Mouse (Mus musculus): ENCODE measurements around the gene Zfx. TPM values are rescaled to one million over a fixed set of nuclear protein-coding genes. Genes with fewer than 3 reads are reported as not detected.

Zfx gene
- total RNA-seq, 1 experiment from 2014 or later = 60.3 TPM

DNA sequence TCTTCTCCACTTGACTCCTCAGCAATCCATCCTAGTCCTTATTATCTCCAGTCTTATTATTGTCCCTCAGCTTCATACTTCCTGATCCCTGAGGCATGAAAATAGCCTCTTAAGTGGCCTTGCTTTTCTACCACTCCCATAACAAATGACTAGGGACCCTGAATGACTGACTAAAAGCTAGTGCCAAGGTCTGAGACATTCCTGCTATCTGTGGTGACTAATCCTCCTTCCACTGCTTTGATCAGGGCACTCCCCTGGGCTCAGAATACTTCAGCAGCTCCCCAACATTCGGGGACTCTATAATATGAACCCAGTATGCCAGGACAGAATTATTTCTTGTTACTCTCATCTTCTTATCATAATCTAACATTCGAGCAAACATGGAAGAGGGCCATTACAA lies 17.5 kb downstream of the Zfx start:
- no peak for ATAC-seq (replicated peaks in 1 of 2; ENCODE audit: insufficient read depth in 1 of 2, low FRiP score in 2 of 2, low TSS enrichment in 1 of 2, low read depth in 1 of 2, poor library complexity in 2 of 2, severe bottlenecking in 2 of 2)

DNA sequence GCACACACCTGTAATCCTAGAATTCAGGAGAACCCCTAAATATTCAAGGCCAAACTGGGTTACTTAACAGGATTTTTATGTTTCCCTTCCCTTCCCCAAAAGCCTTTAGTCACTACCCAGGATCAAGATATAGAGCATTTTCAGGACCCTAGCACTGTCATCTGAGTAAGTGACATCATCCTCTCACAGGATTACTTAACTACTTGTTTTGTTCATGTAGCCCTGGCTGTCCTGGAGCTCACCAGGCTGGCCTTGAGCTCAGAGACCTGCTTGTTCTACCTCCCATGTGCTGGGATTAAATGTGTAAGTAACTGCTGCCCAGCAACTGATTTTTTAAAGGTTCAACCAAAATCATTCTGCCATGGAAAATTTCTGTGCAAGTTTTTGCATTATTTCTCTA lies 20.6 kb downstream of the Zfx start:
- ATAC-seq (replicated peaks in 1 of 2; ENCODE audit: insufficient read depth in 1 of 2, low FRiP score in 2 of 2, low TSS enrichment in 1 of 2, low read depth in 1 of 2, poor library complexity in 2 of 2, severe bottlenecking in 2 of 2) = no peak

- no peak for ATAC-seq (replicated peaks in 1 of 2; ENCODE audit: insufficient read depth in 1 of 2, low FRiP score in 2 of 2, low TSS enrichment in 1 of 2, low read depth in 1 of 2, poor library complexity in 2 of 2, severe bottlenecking in 2 of 2)
Measured at GRCm38 (mm10) chrX:94100561-94100960, 22.9 kb downstream of the Zfx start.

- ATAC-seq (replicated peaks in 1 of 2; ENCODE audit: insufficient read depth in 1 of 2, low FRiP score in 2 of 2, low TSS enrichment in 1 of 2, low read depth in 1 of 2, poor library complexity in 2 of 2, severe bottlenecking in 2 of 2) = no peak
Measured at GRCm38 (mm10) chrX:94091001-94091400, 32.5 kb downstream of the Zfx start.

DNA sequence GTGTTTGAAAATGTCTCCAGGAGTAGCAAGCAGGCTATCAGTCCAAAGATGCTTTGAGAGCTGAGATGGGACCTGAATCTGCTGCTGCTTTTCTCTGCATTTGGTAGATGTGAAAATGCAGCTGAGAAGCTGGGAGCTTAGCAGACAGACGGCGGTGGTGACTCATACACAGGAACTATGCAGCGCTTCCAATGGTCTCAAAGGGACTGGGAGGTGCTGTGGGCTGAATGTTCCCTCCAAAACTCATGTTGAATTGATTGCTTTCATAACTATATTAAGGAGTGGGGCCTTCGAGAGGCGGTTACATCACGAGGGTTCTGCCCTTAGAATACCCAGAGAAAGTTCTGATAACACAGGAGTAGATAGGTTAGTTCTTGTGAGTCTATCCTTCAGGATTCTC lies 62.3 kb downstream of the Zfx start:
- ATAC-seq (replicated peaks in 1 of 2; ENCODE audit: insufficient read depth in 1 of 2, low FRiP score in 2 of 2, low TSS enrichment in 1 of 2, low read depth in 1 of 2, poor library complexity in 2 of 2, severe bottlenecking in 2 of 2) = 0 out of 4 replicates have a peak, but pooled peaks of 1 of the 2 experiments have one; percentile 27

DNA sequence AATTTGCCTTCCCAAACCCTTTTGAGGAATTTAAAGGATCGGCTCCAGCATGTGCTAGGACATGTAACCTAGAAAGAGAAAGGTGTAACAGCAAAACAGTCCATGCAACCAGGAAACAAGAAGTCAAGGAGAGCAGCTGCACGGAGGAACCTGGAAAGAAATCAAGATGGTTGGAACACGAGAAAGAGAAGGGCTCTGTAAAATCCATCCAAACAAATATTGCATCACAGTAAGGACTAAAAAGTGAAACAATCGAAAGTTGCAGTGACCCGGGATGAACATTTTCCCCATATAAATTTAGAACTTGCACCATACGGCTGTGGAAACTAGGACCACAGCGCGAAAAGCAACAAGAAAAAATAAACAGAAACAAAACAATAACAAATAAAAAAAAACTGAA lies 62.8 kb downstream of the Zfx start:
- no peak for ATAC-seq (replicated peaks in 1 of 2; ENCODE audit: insufficient read depth in 1 of 2, low FRiP score in 2 of 2, low TSS enrichment in 1 of 2, low read depth in 1 of 2, poor library complexity in 2 of 2, severe bottlenecking in 2 of 2)

GRCm38 (mm10) chrX:94058748-94059147 lies 64.8 kb downstream of the Zfx start:
- no peak for ATAC-seq (replicated peaks in 1 of 2; ENCODE audit: insufficient read depth in 1 of 2, low FRiP score in 2 of 2, low TSS enrichment in 1 of 2, low read depth in 1 of 2, poor library complexity in 2 of 2, severe bottlenecking in 2 of 2)

- no peak for ATAC-seq (replicated peaks in 1 of 2; ENCODE audit: insufficient read depth in 1 of 2, low FRiP score in 2 of 2, low TSS enrichment in 1 of 2, low read depth in 1 of 2, poor library complexity in 2 of 2, severe bottlenecking in 2 of 2)
Measured at GRCm38 (mm10) chrX:94049048-94049447, 74.5 kb downstream of the Zfx start.

- no peak for ATAC-seq (replicated peaks in 1 of 2; ENCODE audit: insufficient read depth in 1 of 2, low FRiP score in 2 of 2, low TSS enrichment in 1 of 2, low read depth in 1 of 2, poor library complexity in 2 of 2, severe bottlenecking in 2 of 2)
Measured at GRCm38 (mm10) chrX:94048048-94048447, 75.5 kb downstream of the Zfx start.

- ATAC-seq (replicated peaks in 1 of 2; ENCODE audit: insufficient read depth in 1 of 2, low FRiP score in 2 of 2, low TSS enrichment in 1 of 2, low read depth in 1 of 2, poor library complexity in 2 of 2, severe bottlenecking in 2 of 2) = no peak
Measured at GRCm38 (mm10) chrX:94047381-94047780, 76.1 kb downstream of the Zfx start.

DNA sequence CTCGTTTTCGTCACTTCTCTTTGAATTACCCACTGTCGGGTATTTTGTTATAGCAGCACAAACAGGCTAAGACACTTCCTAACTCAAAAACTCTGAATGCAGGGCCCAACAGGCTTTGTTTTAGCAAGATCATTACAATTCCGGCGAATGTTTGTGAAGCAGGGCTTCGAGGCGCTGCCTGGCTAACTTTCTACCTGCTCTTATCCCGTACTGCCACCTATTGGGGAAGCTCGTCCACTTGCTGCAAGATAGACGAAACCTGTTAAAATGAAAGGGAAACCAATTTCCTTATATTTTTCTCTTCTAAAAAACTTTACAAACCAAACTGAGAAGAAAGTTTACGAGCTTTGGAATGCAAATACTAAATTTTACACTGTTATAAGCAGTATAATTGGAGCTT lies 90.6 kb downstream of the Zfx start:
- ATAC-seq (replicated peaks in 1 of 2; ENCODE audit: insufficient read depth in 1 of 2, low FRiP score in 2 of 2, low TSS enrichment in 1 of 2, low read depth in 1 of 2, poor library complexity in 2 of 2, severe bottlenecking in 2 of 2) = peak; percentile 53 to 89

DNA sequence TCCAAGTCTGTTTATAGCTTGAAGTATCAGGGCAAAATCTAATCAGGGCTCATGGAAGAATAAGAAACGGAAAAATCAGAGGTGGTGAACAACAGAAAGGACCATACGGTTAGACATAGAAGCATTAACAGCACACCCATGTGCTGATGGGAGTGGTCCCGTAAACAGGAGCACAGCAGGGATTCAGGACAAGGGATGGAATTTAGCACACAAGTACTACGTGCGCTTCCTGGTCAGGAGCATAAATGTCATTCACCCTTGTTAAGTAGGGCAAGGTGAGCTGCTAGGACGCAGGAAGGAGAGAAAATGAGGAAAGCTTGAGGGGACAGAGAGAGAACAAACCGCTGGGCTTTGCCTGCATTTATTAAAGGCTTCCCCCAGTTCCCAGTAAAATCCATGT lies 93.4 kb downstream of the Zfx start:
- ATAC-seq (replicated peaks in 1 of 2; ENCODE audit: insufficient read depth in 1 of 2, low FRiP score in 2 of 2, low TSS enrichment in 1 of 2, low read depth in 1 of 2, poor library complexity in 2 of 2, severe bottlenecking in 2 of 2) = no peak

Other genes with a start within 250 kb of the Zfx start
- not detected in 2 replicates for gene AU015836, start 155.0 kb downstream of the Zfx start, total RNA-seq (2017)
- gene Eif2s3x, start 89.2 kb upstream of the Zfx start, total RNA-seq (2017) = 161 and 240 TPM in 2 replicates
- gene Klhl15, start 110.9 kb upstream of the Zfx start, total RNA-seq (2017) = 13.1 and 17.9 TPM in 2 replicates
- gene Fam90a1b, start 243.1 kb upstream of the Zfx start, total RNA-seq (2017) = not detected in 2 replicates
- gene Apoo, start 243.4 kb upstream of the Zfx start, total RNA-seq (2017) = 23.5 and 24.0 TPM in 2 replicates

All from hematopoietic stem cell, adult 5-6 weeks (primary cell).